Mouse (Mus musculus) layer of hippocampus, postnatal 10 days (tissue): Measurements from ENCODE around the gene Retsat. TPM values are rescaled to one million over a fixed set of nuclear protein-coding genes. Genes with fewer than 3 reads are reported as not detected.
A peak's percentile ranks its signal among the peaks of the same experiment; 100 is the strongest.

Experiments
- DNase-seq, 2 experiments: peaks; one replicate each; pipeline ENCODE4 v3.0.0; 2021; ENCODE audit warnings: low spot score in 2 of 2
- total RNA-seq, 2 experiments: library from RNA; stranded (reverse); gene quantifications; 2 replicates each; pipeline ENCODE4 v1.2.3; 2021

The Retsat gene
- total RNA-seq, 2 experiments from 2014 or later = 34.3 to 35.6 TPM

DNA sequence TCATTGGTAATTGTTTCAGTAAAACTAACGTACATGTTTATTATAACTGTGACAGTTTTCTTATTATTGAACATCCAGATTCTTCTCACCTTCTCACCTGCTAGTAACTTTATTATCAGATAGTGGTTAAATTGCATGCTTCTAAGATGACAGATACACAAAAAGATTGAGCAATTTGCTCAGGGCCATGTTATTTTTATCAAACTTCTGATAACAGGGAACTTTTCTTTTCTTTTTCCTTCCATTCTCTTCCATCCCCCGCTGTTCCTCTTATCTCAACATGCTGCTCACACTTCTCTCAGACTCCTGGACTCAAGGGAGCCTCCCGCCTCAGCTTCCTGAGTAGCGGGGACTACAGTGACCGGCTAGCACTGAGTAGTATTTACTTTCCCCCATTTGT lies 22.6 kb downstream of the Retsat start:
- no peak for DNase-seq

DNA sequence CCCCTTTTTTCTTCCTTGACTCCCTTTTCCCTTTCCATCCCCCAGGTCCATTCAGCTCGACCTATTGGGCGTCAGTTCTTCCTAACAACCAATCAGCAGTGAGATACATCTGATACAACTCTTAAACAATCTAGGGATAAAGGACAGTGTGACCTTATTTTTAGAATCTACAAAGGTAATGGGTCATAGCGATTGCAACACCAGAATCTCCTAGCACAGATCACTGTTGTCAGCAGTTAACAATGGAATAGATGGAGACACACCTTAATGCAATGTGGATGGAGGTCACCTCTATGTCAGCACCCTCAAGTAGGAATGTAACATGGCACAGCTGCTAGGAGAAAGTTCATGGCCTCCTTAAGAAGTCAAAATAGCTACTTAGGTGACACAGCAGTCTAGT lies 24.6 kb downstream of the Retsat start:
- DNase-seq = no peak

GRCm38 (mm10) chr6:72623661-72624402 lies 25.6 kb downstream of the Retsat start:
- no peak for DNase-seq

GRCm38 (mm10) chr6:72626391-72626790 lies 28.1 kb downstream of the Retsat start:
- DNase-seq = no peak

GRCm38 (mm10) chr6:72627276-72627675 lies 29.0 kb downstream of the Retsat start:
- peak; percentile 37 to 60 for DNase-seq

- no peak for DNase-seq
Observed at GRCm38 (mm10) chr6:72630370-72630769, 32.1 kb downstream of the Retsat start.

DNA sequence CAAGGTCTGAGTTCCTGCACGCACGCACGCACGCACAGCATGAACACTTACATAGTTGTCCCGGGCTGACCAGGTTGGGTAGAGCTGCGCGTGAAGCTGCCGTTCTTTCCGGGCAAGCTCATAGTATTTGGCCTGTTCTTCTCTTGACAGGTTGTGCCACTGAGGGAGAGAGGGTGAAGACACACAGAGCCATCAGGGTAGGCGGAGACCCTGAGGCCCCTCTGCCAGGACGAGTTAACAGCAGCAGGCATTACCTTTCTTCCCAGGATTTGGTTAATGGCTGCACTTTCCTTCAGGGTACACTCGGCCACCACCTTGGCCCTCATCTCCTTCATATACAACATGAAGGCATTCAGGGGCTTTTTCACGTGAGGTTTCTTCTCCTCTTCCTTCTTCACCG lies 32.7 kb downstream of the Retsat start:
- no peak for DNase-seq

- DNase-seq = no peak
Observed at GRCm38 (mm10) chr6:72631700-72632099, 33.4 kb downstream of the Retsat start.

DNA sequence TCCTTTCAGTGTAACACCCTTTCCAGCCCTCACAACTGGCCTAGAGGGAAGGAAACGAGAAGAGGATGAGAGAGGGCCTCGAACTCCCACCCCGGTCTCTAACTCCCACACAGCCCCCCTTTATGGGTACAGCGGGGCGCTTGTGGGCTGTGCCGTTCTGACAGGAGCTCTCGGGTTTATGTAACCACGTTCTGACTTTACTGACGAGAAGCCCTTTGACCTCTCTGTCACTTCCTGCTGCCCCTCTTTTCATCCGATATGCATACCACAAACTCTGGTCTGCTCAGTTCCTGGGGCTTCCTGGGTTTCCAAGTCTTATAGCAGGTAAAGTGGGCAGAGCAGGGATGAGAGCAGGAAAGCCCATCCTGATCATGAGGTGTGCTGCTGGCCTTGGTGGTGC lies 36.0 kb downstream of the Retsat start:
- no peak for DNase-seq

- peak; percentile 47 to 60 for DNase-seq
Observed at GRCm38 (mm10) chr6:72635760-72636431, 37.6 kb downstream of the Retsat start.

GRCm38 (mm10) chr6:72636940-72637339 lies 38.7 kb downstream of the Retsat start:
- no peak for DNase-seq

DNA sequence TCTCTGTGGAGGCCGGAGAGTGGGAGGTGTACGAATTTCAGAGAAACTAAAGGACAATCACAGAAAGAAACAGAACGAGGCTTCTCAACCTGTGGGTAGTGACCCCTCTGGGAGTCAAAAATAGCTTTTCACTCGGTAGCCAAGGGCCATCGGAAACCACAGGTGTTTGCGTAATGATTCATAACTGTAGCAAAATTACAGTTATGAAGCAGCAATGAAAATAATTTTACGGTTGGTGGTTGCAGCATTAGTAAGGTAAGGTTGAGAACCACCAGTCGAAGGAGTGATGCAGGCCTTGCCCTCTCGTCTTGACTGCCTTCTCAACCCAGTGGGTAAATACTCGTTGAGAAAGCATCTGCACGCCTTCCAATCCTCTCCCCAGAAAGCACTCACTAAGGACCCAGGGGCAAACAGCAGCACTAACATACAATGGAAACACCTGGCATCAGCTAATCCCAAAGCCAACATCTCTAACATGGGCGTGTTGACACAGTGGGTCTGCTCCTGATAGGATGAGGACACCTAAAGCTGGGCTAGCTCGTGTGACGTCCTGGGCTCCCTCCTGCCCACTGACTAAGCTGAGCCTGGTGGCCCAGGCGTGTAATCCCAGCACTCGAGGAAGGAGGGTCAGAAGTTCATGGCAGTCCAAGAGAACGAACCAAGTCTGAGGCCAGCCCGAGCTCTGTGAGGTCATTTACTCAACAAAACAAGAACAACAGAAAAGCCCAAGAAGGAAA lies 43.1 kb downstream of the Retsat start:
- DNase-seq = no peak

DNA sequence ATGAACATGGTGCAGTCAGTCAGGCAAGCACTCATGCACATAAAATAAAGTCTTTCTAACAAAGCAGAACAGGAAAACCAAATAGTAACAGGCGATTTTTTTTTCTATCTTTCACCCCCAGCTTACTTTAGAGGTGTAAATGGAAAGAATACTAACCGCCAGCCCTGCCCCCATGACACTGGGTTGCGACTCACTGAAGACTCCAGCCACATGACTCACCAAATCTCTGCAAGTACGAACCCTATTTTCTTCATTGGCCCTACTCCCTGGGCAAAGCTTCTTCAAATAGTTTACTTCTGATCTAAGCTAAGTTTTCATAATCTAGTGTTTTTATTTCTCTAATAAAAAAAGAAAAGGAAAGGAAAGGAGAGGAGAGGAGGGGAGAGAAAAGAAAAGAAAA lies 46.3 kb downstream of the Retsat start:
- no peak for DNase-seq

DNA sequence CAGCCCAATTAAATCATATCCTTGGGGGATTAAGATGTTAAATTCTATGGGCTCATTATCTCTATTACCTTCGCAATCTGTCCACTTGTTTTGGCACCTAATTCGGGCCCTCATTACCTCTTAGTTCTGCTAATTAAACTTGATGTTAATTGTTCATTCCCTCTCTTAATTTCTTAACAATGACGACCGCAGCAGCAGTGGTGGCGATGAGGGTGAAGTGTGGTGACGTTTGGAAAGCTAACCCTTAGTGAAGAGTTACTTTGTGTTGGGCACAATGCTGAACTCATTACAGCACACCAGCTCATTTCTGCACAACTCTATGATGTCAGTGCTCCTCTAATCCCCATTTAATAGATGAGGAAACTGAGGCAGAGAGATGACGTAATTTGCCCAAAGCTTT lies 47.1 kb downstream of the Retsat start:
- no peak for DNase-seq

- peak; percentile 77 to 85 for DNase-seq
Observed at GRCm38 (mm10) chr6:72647383-72647820, 49.1 kb downstream of the Retsat start.

DNA sequence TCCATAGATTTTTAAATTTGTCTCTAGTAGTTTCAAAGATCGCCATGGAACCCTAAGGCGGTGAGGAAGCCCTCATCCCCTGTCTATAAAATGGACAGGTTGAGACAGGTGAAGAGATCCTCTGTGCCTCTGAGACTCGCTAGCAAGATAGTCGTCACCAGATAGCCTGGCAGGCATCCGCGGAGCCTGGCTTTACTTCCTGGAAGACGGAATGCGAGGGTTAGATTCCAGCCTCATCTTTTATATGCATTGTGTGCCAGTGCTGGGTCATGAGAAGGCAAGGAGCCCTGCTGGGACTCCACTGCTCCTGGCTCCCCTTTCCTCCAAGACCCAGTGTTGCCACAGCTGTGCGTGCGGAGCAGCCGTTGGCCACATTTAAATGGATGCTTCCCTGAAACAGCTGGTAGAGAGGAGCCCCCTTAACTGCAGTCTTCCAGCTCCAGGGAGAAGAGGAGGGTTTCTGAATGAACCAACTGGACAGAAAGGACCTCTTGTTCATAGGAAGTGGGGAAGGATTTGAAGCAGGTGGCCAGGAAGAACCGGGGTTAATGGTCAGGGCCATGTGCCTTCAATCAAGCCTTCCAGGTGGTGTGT lies 49.8 kb downstream of the Retsat start:
- DNase-seq = no peak

- peak in 1 of 2 experiments; percentile 43 for DNase-seq
Observed at GRCm38 (mm10) chr6:72650338-72650851, 52.1 kb downstream of the Retsat start.

DNA sequence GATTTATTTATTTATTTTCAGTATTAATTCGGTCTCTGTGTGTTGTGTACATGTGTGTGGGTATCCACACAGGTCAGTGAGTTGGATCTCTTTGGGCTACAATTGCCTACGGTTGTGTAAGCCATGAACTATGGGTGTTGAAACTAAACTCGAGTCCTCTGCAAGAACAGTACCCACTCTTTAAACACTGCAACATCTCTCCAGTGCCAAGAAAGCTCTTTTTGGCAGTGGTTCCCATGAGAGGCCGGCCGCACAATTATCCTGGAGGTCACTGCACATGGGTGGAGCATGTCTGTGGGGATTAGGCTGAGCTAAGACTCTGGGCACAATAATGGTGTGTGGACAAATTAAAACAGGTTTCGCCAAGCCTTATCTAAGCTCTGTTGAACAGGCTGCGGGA lies 55.1 kb downstream of the Retsat start:
- no peak for DNase-seq

DNA sequence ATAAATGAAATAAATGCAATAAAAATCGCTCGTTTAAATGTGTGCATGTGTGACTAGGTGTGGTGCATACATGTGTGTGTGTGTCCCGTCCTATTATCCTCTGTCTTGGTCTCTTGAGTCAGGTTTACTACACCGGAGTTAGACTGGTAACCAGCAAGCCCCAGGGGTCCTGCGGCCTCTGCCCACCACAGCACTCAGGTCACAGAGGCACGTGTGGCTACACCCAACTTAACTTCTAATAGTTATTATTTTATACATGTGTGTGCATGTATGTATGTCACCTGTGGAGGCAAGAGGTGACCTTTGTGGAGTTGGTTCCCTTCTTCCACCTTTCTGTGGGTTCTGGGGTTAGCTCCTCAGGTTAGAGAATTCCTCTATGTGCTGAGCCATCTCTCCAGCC lies 56.1 kb downstream of the Retsat start:
- DNase-seq = no peak

DNA sequence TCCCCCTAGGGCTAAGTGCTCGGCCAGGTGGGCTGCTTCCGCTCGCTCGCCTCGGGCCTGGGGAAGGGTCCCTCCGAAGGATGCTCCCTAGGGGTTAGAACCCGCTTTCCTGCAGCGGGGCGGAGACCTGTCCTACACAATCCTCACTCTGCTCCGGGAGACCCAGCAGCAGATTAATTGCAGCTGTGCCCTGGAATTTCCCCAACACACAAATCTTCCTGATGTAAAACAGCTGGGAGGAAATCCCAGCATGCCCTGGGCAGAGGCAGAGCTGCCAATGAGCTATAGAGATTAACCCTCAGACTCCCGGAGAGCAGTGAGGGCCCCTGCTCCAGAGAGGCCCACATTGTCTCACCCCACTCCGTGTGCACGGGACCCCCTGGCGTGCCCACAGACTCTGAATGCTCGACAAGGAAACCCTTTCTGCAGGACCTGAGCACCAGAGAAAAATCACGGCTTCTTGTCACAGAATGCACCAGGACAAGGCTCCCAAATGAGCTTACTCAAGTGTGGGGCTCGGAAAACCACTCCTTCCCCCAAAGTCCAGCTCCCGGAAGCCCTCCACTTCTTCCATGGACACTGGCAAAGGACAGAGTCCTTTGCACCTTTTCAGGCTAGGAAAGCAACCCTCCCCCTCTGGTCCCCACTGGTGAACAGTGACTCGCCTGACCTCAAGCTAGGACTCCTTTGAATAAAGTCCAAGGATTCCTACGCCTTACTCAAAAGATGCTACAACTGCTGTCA lies 57.2 kb downstream of the Retsat start:
- DNase-seq = no peak

DNA sequence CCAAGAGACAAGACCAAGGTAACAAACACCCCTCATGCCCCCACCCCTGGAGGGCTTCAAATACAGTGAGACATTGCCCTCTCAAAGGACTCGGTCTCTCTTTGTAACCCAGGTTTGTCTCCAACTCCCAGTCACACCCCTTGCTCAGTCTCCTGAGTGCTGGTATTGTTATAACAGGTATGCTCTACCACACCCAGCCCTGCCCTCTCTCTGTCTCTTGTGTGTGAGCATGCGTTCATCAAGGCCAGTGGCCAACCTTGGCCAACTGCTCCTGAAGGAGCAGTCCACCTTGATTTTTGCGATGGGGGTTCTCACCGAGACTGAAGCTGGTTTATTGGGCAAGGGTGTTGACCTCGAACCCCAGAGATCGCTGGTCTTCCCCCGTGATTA lies 57.8 kb downstream of the Retsat start:
- no peak for DNase-seq
